Mouse (Mus musculus) cerebellum, postnatal 25 days (tissue): ENCODE measurements around the gene Col4a1.

Experiments
- DNase-seq, 2 experiments: peaks; one replicate each; pipeline ENCODE4 v3.0.0; 2021; ENCODE audit warnings: mixed read lengths in 2 of 2

Gene Col4a1

GRCm38 (mm10) chr8:11298531-11299316 is 13.9 kb downstream of the Col4a1 start:
- no peak for DNase-seq

DNA sequence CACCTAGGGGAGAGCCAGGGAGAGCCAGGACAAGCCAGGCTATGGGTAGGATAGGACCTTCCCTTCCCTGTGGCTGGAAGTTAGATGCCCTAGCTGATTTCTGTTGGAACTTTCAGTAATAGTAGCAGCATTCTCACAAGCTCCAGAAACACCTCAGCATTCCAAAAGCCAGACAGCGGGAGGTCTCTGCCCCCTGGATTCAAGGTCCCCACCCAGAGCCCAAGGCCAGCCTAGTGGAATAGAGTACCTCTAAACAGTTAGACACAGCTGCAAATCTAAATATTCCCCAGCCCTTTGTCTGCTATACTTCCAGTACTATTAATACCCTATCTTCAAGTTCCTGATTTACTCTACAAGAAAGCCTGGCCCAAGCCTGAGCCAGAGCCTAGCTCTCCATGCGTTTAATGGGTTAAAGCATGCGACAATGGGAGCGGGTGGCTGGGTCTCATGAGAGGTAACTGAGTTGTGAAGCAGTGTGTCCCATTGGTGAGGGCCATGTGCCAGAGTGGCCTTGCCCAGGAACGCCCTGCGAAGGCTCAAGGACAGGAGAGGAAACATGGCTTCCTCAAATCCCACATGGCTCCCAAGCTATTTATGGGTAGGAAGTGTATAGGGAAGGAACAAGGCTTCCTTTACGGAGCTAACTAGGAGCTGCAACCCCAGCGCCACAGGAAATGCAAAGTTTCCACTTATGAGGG is 15.3 kb downstream of the Col4a1 start:
- DNase-seq = no peak

DNA sequence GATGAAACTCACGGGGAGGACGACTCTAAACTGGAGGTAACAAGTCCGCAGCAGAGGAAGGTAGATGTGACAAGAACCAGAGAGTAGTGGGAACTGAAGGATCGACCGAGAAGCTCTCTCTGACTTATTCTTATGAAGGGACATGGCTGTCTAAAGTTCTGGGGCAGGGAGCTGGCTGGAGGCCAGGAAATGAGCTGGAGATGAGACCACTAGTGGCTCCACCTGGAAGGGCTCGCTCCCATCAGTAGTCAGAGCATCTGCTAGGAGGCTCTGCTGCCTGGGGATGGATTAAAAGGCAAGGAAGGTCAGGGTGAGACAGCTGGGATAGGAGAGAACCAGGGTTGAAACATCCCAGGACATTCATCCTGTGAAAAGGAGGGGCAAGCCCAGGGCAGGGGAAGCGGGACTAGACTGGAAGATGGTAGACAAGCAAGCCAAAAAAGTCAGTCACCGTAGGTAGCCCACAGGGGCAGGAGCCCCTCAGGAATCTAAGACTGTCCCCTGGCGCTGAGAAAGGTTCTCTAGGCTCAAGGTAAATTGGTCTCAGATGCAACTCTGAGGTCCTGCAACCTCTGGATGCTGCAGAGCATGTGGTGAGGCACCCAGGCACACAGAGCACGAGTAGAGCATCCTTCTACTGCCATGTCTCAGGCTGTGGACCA is 16.2 kb downstream of the Col4a1 start:
- DNase-seq = no peak

GRCm38 (mm10) chr8:11292611-11293010 is 20.0 kb downstream of the Col4a1 start:
- no peak for DNase-seq

DNA sequence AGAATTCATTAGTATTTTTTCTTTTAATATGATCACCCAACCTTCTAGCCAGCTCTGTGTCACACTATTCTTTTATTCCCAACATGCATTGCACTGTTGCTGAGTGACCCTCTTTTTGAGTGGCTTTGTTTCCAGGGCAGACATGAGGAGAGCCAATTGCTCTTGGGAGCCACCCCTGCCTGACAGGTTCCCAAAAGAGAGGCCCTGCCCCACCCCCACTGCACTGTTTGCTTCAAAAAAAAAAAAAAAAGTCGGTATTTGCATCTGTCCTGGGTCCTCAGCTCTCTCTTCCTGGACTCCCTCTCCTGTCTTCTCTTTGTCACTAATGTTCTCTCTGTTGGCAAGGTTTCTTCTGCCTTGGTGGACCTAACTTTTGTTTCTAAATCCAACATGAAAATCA is 22.1 kb downstream of the Col4a1 start:
- DNase-seq = no peak

DNA sequence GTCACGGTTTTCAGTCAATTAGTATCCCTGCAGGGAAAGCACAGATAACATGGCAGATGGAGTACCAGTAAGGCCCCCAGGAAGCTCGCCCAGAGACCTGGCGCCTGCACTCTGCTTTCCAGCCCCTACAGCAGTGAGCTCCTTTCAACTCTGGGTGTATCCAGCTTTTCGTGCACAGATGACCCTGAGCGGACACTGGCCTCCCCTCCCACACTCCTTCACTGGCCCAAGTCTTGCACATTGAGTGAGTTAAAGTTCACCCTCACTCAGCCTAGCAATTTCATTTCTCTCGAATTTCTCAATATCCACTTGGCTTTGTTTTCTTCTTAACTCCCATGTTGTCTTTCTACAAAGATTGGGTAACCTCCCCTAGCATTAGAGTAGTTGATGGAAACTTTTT is 24.3 kb downstream of the Col4a1 start:
- no peak for DNase-seq

GRCm38 (mm10) chr8:11287139-11287538 is 25.5 kb downstream of the Col4a1 start:
- DNase-seq = no peak

GRCm38 (mm10) chr8:11285437-11285836 is 27.2 kb downstream of the Col4a1 start:
- DNase-seq = no peak

- DNase-seq = no peak
Measured at GRCm38 (mm10) chr8:11283217-11283616, 29.4 kb downstream of the Col4a1 start.

DNA sequence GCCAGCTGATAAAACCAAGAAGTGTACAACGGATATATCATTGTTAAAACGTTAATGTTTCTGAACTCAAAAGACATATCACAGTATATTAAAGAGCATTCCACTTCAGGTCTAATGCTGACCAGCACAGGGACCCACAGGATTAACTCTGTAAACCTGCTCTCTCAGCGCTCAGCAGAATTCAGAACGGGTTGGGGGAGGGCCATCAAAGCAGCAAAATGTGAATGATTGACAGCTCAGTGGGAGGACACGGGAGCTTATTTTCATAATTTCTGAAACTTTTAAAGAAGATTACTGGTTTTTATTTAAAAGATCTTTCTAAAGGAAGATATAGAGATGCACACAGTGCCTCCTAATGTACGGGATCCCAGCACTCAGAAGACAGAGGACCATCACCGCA is 29.9 kb downstream of the Col4a1 start:
- no peak for DNase-seq

- no peak for DNase-seq
Measured at GRCm38 (mm10) chr8:11282139-11282538, 30.5 kb downstream of the Col4a1 start.

DNA sequence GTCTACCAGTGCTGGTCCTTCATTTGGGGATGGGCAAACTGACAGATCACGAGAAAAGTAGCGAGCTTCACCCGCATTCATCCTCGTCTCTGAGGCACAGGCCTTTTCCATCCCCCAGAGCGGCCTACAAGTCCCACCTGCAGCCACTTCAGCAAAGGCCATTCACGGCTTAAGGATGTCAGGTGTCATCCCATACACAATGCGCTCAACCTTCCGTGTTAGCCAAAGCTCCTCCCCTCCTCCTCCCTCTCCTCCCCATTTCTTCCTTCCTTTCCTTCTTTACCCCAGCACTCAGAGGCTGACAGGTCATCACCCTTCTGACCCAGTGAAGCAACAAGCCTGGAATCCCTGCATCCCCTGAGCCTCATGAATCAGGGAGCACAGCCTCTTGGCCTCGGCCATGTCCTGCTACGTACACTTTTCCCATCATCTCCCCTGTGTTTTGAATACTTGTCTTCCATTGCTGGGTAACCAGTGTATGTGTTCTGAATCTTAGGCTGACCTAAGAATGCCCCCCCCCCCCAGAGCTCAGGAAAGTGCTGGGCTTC is 31.8 kb downstream of the Col4a1 start:
- no peak for DNase-seq

DNA sequence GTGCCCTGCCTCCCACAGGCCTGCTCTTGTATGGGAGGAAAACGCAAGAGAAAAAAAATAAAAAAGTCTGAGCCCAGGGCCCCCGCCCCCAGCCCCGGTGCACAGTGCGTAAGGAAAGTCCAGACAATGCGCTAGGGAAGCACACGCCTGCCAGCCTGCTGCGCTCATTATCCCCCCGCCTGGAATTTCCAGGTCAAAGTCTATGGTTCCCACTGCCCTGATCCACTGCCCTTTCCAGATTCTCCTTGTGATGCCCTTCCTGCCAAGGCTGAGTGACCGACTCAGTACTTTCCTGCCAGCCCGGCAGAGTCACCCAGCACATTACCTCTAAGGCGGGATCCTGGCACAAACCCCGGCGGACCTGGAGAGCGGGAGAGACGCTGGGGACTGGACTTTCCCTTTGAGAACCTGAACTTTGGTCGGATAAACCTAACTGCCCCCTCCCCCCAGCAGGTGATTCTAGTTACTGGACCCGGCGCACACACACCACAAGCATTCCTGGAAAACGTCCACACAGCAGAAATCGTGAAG is 33.3 kb downstream of the Col4a1 start:
- no peak for DNase-seq

DNA sequence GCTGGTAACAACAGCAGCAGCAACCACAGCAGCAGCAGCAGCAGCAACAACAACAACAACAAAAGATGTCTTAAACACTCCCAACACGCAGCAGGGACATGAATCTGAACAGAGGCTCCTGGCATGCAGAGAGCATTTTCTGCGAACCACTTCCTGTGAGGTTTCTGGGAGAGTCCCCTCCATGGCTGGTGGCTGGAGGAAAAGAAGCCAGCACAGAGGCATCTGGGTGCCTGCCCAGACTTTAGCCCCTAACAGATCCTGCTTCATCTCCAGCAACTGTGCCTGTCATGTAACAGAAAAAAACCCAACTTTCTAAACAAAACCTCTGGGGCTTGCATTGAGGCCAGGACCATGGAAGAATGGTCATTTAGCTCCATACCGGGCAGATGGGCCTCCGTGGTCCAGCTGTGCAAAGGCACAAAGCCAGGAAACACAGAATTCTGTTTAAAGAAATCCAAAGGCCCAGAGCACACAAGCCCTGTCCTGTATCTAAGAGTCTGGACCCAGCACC is 34.5 kb downstream of the Col4a1 start:
- peak in 1 of 2 experiments; percentile 10 for DNase-seq

DNA sequence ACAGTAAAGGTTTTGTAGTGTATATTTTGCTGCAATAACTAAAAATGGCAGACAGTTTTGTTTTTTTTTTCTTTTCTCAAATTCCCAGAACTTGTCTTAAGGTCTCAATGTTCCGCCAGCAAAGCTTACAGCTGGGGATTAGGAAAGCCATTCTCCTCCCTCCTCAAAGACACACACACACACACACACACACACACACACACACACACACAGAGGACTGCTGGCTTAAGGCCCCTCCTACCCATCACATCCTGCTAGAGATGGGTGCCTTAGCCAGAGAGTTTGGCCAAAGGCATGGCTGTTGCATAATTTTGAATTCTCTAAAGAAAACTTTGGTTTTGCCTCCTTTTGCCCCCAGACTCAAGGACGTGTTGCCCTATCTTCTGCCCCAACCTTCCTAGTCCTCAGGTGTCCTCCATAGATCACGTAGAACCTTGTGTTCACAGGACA is 35.0 kb downstream of the Col4a1 start:
- DNase-seq = no peak

DNA sequence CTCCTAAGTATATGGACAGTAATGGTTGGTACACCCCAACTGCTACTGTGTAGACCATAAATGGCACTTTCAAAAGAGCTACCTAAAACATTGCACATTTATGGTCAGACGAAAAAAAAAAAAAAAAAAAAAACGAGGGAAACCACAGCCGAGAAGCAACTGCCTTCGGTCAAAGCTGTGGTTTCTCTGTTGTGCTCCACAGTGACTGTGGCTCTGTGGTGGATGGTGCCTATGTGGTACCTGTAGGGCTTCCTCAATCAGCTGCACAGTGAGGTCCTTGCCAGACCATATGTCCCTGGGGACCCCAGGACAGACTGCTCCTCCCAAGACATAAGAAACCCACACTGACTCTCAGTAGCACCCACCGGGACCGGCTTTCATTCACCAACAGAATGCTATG is 36.3 kb downstream of the Col4a1 start:
- no peak for DNase-seq

DNA sequence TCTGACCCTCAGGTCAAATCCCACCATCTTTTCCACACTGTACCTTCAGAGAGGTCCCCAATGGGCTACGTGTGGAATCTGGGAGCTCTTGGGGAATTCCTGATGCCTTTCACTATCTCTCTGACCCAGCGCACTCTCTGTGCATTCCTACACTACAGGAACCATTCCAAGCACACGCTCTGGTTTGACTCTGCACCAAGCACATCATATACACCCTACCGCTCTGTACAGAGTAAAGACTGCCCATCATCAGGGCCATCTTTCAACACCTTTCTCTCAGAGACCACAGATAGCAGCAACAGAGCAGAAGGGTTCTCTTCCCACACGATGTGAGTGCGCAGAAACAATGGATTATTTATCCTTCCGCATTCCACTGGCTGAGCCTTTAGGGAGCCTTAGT is 38.2 kb downstream of the Col4a1 start:
- no peak for DNase-seq

DNA sequence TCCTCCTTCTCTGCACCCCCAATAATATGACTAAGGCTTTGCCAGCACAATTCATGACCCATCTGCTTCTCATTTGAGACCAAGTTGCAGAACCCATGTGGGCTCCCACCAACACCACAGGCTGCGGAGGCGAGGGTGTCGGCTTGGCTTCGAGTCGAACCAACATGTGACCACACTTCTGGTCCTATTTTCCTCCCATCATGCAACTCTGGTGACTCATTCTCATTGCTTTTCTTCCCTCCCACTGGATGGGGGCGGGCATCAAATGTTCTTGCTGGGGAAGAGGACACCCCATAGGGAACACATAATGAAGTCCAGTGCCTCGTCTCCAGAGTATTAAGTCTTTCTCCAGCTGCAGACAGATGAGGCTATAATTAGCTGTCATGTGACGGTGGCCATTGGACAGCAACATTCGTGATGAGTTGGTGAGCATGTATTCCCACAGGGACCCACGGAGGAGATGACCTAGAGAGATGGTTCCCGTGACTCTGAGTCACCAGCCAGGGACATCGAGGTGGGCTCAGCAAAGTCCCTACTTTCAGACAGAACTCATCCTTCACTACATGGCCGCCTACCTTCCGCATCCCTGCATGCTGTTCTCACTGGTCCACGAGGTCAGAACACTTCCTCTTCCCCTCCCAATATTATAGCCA is 39.0 kb downstream of the Col4a1 start:
- no peak for DNase-seq

DNA sequence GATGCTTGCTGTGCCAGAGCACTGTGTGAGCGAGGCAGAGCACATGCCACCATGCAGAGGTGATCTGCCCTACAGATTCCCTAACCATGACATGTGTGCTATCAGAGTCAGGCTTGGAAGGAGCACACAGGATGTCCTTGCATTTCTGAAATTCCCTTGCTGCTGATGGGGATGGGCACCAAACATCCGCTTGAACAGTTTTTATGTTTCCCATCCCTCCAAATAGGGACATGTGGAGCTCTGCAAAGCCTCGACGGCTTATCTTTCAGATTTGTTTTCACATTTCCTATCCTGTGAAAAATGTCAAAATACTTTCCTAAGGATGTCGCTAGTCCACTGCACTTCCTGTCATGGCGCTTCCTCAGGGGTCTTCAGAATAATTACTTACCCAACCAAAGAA is 40.4 kb downstream of the Col4a1 start:
- DNase-seq = no peak

DNA sequence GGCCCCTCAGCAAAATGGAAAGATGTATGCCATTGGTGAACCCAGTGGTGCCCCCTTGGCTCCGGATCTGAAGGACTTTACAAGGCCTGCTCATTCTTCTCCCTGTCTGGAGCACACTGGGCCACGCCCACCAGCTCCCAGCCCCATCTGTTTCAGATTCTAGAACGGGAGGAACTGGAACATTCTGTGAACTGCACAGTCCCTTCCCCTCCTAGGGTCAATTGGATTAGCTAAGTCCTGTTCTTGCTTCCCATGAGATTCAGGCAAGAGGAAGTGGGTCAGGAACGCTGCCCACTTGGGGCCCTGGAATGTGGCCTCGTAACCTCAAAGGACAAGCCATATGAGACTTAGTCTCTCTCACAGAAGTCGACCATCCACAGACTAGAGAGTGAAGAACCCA is 41.8 kb downstream of the Col4a1 start:
- no peak for DNase-seq

DNA sequence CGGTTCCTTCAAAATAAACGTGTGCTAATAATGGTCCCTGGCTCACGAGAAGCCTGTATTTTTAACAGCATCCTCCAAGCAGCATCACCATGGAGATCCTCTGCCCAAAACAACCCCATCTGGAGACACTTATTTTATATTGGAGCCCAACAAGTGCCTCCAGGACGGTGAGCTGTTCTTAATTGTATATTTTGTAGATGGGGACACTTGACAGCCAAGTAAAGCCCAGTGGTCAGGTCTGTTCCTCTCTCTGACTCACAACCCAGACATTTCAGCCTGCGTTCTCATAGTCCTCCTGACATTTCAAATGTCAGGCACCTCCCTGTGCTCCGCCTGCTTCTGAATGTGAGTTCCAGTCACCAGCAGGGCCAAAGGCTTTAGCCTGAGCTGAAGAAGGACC is 43.9 kb downstream of the Col4a1 start:
- DNase-seq = no peak

DNA sequence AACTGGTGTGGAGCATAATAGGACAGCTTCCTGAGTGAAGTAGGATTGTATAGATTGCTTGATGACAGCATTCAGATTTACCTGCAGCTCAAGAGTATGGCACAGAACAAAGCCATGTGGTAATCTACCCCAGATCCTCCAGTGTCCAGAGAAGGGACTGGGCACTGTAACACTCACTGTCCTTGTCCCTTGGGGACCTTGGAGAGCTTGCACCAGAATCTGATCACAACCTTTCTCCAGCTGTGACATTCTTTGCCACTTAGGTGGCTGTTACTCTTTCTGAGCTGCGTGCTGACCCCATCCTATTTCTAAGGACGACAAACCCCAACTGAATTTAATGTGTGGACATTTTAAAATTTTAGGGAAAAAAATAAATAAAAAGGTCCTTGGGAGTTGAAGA is 46.2 kb downstream of the Col4a1 start:
- DNase-seq = no peak

DNA sequence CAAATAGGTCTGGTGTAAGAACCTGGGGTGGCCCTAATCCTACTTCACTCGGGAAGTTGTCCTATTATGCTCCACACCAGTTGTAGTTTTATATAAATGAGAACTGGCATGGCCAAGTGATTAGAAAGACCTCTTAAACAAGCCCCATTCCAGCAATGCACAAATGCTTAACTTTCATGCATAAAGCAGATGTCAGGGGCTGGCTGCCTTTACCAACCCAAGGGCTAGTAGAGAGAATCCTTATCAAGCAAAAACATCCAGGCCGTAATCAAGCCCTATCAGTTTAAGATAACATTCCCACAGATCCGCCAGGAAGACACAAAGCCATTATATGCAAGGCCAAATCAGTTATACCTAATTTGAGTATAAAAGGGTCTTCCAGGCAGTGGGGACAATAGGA is 46.7 kb downstream of the Col4a1 start:
- DNase-seq = no peak
